ENCODE assay signal across 17 mouse cellular contexts in the genomic region with DNA sequence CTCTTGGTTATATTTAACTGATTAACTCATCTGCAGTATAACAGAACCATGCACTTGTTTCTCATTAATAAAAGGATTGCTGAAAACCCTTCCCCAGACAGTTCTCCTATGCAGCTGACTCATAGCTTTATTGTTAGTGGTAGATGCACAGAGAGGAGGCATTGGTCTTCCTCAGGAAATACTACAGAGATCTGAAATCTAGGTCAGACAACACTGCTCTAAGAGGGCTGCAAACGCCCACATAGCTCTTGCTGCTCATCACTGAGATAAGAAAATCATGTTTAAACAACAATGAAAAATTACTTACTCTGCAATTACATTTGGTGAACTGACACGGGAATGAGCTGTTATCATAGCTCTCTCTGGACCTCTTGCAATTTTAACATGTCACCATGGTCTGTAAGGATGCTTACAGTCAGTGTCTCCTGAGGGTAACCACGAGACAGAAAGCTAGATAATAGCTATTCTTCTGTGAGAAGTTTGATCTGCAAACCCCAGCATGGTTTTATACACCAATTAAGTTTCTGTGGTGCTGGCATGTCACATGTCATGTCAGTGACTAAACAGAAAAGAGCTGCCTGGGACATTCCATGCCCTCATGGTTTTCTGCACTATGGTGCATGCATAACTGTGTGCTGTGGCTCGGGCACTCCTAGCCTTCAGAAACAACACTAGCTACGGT.
DNase-seq lines count a peak whose midpoint lies in the region; ATAC-seq lines count a peak whose summit lies in the region.
"Had no signal": no experiment of that assay in that cellular context is flagged by ENCODE, and none has a peak within 500 bp of the region (broad histone marks: within the 10 kb centered on the region; RNA-seq: fewer than 3 reads in every experiment).

No protein-coding gene starts in this region.

- WGBS in heart, embryonic 16.5 days = 38% methylated on average over 5 of the region's 5 CpGs

- H3K9ac ChIP-seq in heart, embryonic 16.5 days (ENCODE audit: low read length) = no peak overlapping the region
- H3K9ac ChIP-seq: embryonic facial prominence, embryonic 12.5 days; intestine, embryonic 15.5 days; liver, embryonic 13.5 days had no signal

- intact Hi-C loops in heart, postnatal 10 days (cut with DNase I) = no loop called here

- no peak overlapping the region for H3K4me2 ChIP-seq in heart, embryonic 16.5 days (ENCODE audit: low read depth, low read length)
- H3K4me2 ChIP-seq: embryonic facial prominence, embryonic 12.5 days; intestine, embryonic 15.5 days; liver, embryonic 13.5 days had no signal

- H3K27ac ChIP-seq in heart, embryonic 16.5 days (ENCODE audit: low read length) = no peak overlapping the region
- H3K27ac ChIP-seq: embryonic facial prominence, embryonic 12.5 days; intestine, embryonic 15.5 days; liver, embryonic 13.5 days had no signal

- no peaks in the 10 kb centered on the region for H3K27me3 ChIP-seq in heart, embryonic 16.5 days (ENCODE audit: control insufficient read depth, insufficient read depth, low read length)
- H3K27me3 ChIP-seq: embryonic facial prominence, embryonic 12.5 days; intestine, embryonic 15.5 days; liver, embryonic 13.5 days had no signal

- H3K4me3 ChIP-seq in heart, embryonic 16.5 days (ENCODE audit: low read length) = no peak overlapping the region
- H3K4me3 ChIP-seq: embryonic facial prominence, embryonic 12.5 days; intestine, embryonic 15.5 days; liver, embryonic 13.5 days had no signal

- no peaks in the 10 kb centered on the region for H3K9me3 ChIP-seq in heart, embryonic 16.5 days (replicated peaks; ENCODE audit: control insufficient read depth, low read length)
- H3K9me3 ChIP-seq: embryonic facial prominence, embryonic 12.5 days; intestine, embryonic 15.5 days; liver, embryonic 13.5 days had no signal

- 0 out of 2 replicates have a peak, but pooled peaks have one; percentile 32 for ATAC-seq in heart, embryonic 16.5 days (replicated peaks; ENCODE audit: extremely low read depth, insufficient read depth, low FRiP score)
- peak; percentile 85 for ATAC-seq in common myeloid progenitor, adult 5-6 weeks (replicated peaks; ENCODE audit: low read depth, poor library complexity, severe bottlenecking)
- ATAC-seq in cerebellum, adult (ENCODE audit: insufficient number of reproducible peaks, low FRiP score, low TSS enrichment) = no peak
- ATAC-seq: intestine, embryonic 15.5 days; lung, postnatal 0 days had no signal

- H3K4me1 ChIP-seq in heart, embryonic 16.5 days (ENCODE audit: control insufficient read depth, insufficient read depth, low read length) = peaks cover 13% of the 10 kb centered on the region
- H3K4me1 ChIP-seq: embryonic facial prominence, embryonic 12.5 days; intestine, embryonic 15.5 days; liver, embryonic 13.5 days had no signal

- H3K36me3 ChIP-seq in heart, embryonic 16.5 days (ENCODE audit: control insufficient read depth, insufficient read depth) = no peaks in the 10 kb centered on the region
- H3K36me3 ChIP-seq: intestine, embryonic 15.5 days had no signal

- DNase-seq in heart, postnatal 10 days = no peak
- DNase-seq in right cerebral cortex, adult 18-20 months = peak; percentile 30
- DNase-seq in right cerebral cortex, postnatal 25 days = no peak
- DNase-seq in thymus, postnatal 25 days = peak; percentile 26
- DNase-seq in adrenal gland, postnatal 14 days = no peak
- DNase-seq: cerebellum, postnatal 25 days; kidney, postnatal 14 days; layer of hippocampus, adult 9-11 months; left cerebral cortex, postnatal 4 days; liver, embryonic 13.5 days; right cerebral cortex, postnatal 4 days had no signal

Comparison
In these comparisons a context has a peak if more than half of its experiments do, and no peak if none do; other contexts are left out.
1. DNase-seq: peak in right cerebral cortex, adult 18-20 months (single experiment) and thymus, postnatal 25 days (single experiment); none in heart, postnatal 10 days (0 of 2), right cerebral cortex, postnatal 25 days (single experiment) and adrenal gland, postnatal 14 days (single experiment).